Mouse (Mus musculus) adipocyte (in vitro differentiated cells): ENCODE measurements around the gene Ush2a.
A peak's percentile ranks its signal among the peaks of the same experiment; 100 is the strongest.

Experiments
- DNase-seq: peaks from one replicate; pipeline ENCODE4 v3.0.0-alpha.2; 2016; ENCODE audit warnings: low spot score

The Ush2a gene

GRCm38 (mm10) chr1:188896906-188897551 is 635.2 kb downstream of the Ush2a start:
- no peak for DNase-seq

GRCm38 (mm10) chr1:188904091-188904490 is 642.3 kb downstream of the Ush2a start:
- DNase-seq = peak; percentile 3

- DNase-seq = no peak
Measured at GRCm38 (mm10) chr1:188906175-188906574, 644.4 kb downstream of the Ush2a start.

- no peak for DNase-seq
Measured at GRCm38 (mm10) chr1:188910656-188911055, 648.8 kb downstream of the Ush2a start.

- no peak for DNase-seq
Measured at GRCm38 (mm10) chr1:188919946-188920345, 658.1 kb downstream of the Ush2a start.

- DNase-seq = no peak
Measured at GRCm38 (mm10) chr1:188937246-188937780, 675.5 kb downstream of the Ush2a start.

- DNase-seq = no peak
Measured at GRCm38 (mm10) chr1:188945326-188945725, 683.5 kb downstream of the Ush2a start.

- DNase-seq = no peak
Measured at GRCm38 (mm10) chr1:188946849-188947248, 685.0 kb downstream of the Ush2a start.

- peak; percentile 3 for DNase-seq
Measured at GRCm38 (mm10) chr1:188947794-188948193, 686.0 kb downstream of the Ush2a start.

GRCm38 (mm10) chr1:188948276-188948675 is 686.5 kb downstream of the Ush2a start:
- no peak for DNase-seq

GRCm38 (mm10) chr1:188951091-188951490 is 689.3 kb downstream of the Ush2a start:
- no peak for DNase-seq

- no peak for DNase-seq
Measured at GRCm38 (mm10) chr1:188952501-188952900, 690.7 kb downstream of the Ush2a start.

GRCm38 (mm10) chr1:188973078-188973477 is 711.3 kb downstream of the Ush2a start:
- DNase-seq = no peak

GRCm38 (mm10) chr1:188973926-188974325 is 712.1 kb downstream of the Ush2a start:
- no peak for DNase-seq

- peak; percentile 40 for DNase-seq
Measured at GRCm38 (mm10) chr1:188980050-188980449, 718.2 kb downstream of the Ush2a start.

- DNase-seq = peak; percentile 58
Measured at GRCm38 (mm10) chr1:188993218-188993617, 731.4 kb downstream of the Ush2a start.

- no peak for DNase-seq
Measured at GRCm38 (mm10) chr1:188997921-188998320, 736.1 kb downstream of the Ush2a start.

GRCm38 (mm10) chr1:188999981-189000380 is 738.2 kb downstream of the Ush2a start:
- DNase-seq = no peak

- DNase-seq = no peak
Measured at GRCm38 (mm10) chr1:189001815-189002214, 740.0 kb downstream of the Ush2a start.

GRCm38 (mm10) chr1:189004774-189005173 is 743.0 kb downstream of the Ush2a start:
- no peak for DNase-seq

- no peak for DNase-seq
Measured at GRCm38 (mm10) chr1:189006267-189006666, 744.4 kb downstream of the Ush2a start.

GRCm38 (mm10) chr1:189006826-189007225 is 745.0 kb downstream of the Ush2a start:
- DNase-seq = peak; percentile 52

GRCm38 (mm10) chr1:189007239-189007979 is 745.6 kb downstream of the Ush2a start, which contains the start of gene Kctd3:
Kctd3 (minus strand) TSS chr1:189007841.
- peak; percentile 91 for DNase-seq
